Mouse (Mus musculus): Measurements from ENCODE around the gene Sephs2. TPM values are rescaled to one million over a fixed set of nuclear protein-coding genes. Genes with fewer than 3 reads are reported as not detected.

The Sephs2 gene
- polyA plus RNA-seq, 1 experiment from 2014 or later, result 180 TPM

DNA sequence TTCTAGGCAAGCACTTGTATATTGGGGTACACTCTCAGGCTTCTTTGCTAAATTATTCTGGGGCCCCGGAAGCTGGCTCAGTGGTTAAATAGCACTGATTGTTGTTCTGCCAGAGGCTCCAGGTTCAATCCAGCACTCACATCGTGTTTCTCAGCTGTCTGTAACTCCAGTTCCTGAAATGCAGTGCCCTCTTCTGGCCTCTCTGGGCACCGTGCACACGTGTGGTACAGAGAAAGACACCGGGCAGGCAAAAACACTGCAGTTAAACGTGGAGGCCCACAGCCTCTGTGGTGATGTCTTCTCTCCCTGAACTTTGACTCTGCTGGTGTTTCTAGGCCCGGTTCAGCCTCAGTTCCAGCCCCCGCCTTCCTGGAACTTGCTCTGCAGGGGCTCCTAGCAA lies 4.5 kb upstream of the Sephs2 start:
- no peak overlapping the region for H3K4me2 ChIP-seq (ENCODE audit: low read depth, low read length)
- WGBS (ENCODE audit: insufficient replicate concordance), result 8% methylated on average over 8 of the region's 8 CpGs
- H3K27me3 ChIP-seq (ENCODE audit: control insufficient read depth, insufficient read depth, low read depth, low read length), result no peaks in the 10 kb centered on the region
- H3K27ac ChIP-seq (ENCODE audit: low read length), result no peak overlapping the region
- H3K4me1 ChIP-seq (ENCODE audit: control insufficient read depth, low read depth, low read length), result peaks cover 20% of the 10 kb centered on the region
- ATAC-seq (ENCODE audit: low read depth), result no peak
- H3K9me3 ChIP-seq (replicated peaks; ENCODE audit: control insufficient read depth, low read length), result no peaks in the 10 kb centered on the region
- H3K4me3 ChIP-seq (ENCODE audit: low read depth, low read length), result no peak overlapping the region
- no peak overlapping the region for H3K9ac ChIP-seq (ENCODE audit: low read depth, low read length)
- no peaks in the 10 kb centered on the region for H3K36me3 ChIP-seq (ENCODE audit: control insufficient read depth, insufficient read depth)

DNA sequence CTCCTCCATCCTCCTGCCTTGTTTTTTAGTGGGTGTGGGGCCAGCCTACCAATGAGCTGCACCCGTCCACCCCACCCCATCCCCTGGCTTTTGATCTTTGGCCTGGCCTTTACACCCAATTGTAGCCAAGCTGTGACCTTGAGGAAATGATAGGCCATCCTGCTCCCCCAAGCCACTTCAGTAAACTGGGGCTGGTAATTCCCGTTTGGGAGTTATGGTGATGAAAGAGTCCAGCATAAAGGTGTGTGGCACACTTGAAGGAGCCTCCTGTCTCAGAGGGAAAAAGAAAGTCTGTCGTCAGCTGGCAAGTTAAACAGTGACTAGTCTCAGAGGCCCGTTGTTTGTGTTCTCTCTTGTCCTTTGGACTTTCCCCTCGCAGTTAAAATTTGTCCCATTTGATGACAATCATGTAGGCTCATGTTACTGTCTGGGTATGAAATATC lies 2.7 kb upstream of the Sephs2 start:
- Histone ChIP-seq H3K27ac (ENCODE audit: low read length) (peak overlapping the region; percentile 74), H3K36me3 (ENCODE audit: control insufficient read depth, insufficient read depth) (peaks cover 1% of the 10 kb centered on the region; the same call in 1 of the 2 replicates), H3K9me3 (replicated peaks; ENCODE audit: control insufficient read depth, low read length) (no peaks in the 10 kb centered on the region), H3K9ac (ENCODE audit: low read depth, low read length) (no peak overlapping the region), H3K27me3 (ENCODE audit: control insufficient read depth, insufficient read depth, low read depth, low read length) (no peaks in the 10 kb centered on the region), H3K4me1 (ENCODE audit: control insufficient read depth, low read depth, low read length) (peaks cover 30% of the 10 kb centered on the region), H3K4me2 (ENCODE audit: low read depth, low read length) (no peak overlapping the region), H3K4me3 (ENCODE audit: low read depth, low read length) (no peak overlapping the region)
- 54% methylated on average over 5 of the region's 5 CpGs for WGBS (ENCODE audit: insufficient replicate concordance)
- ATAC-seq (ENCODE audit: low read depth), result peak; percentile 53

GRCm38 (mm10) chr7:127273118-127273923 lies 534 bp downstream of the Sephs2 start:
- 11% methylated on average over 44 of the region's 50 CpGs for WGBS (ENCODE audit: insufficient replicate concordance)
- peaks cover 29% of the 10 kb centered on the region for H3K4me1 ChIP-seq (ENCODE audit: control insufficient read depth, low read depth, low read length)
- H3K9ac ChIP-seq (ENCODE audit: low read depth, low read length), result peak overlapping the region; percentile 93

DNA sequence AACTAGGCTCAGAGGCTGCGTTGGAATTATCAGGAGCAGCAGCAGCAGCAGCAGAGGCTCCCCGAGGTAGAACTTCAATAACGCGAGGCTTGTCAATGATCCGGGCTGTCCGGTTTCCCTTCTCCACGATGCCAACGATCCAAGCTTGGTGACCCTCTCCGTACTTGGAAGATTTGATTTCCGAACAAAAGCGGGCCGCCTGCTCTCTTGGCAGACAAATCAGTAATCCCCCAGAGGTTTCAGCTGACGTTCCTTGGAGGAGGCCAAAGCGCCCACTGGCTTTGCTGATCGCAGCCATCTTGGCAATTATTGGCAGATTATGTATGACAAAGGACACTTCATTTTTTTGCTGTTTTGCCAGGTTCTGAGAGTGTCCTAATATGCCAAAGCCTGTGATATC lies 1.3 kb downstream of the Sephs2 start:
- H3K4me2 ChIP-seq (ENCODE audit: low read depth, low read length), result peak overlapping the region; percentile 90
- WGBS (ENCODE audit: insufficient replicate concordance), result 90% methylated on average over 15 of the region's 15 CpGs
- no peak for ATAC-seq (ENCODE audit: low read depth)
- no peaks in the 10 kb centered on the region for H3K27me3 ChIP-seq (ENCODE audit: control insufficient read depth, insufficient read depth, low read depth, low read length)
- H3K4me3 ChIP-seq (ENCODE audit: low read depth, low read length), result peak overlapping the region; percentile 89
- no peaks in the 10 kb centered on the region; the same call in 1 of the 2 replicates for H3K9me3 ChIP-seq (replicated peaks; ENCODE audit: control insufficient read depth, low read length)
- peaks cover 4% of the 10 kb centered on the region for H3K36me3 ChIP-seq (ENCODE audit: control insufficient read depth, insufficient read depth)
- peaks cover 25% of the 10 kb centered on the region for H3K4me1 ChIP-seq (ENCODE audit: control insufficient read depth, low read depth, low read length)
- no peak overlapping the region for H3K27ac ChIP-seq (ENCODE audit: low read length)
- peak overlapping the region; percentile 10 for H3K9ac ChIP-seq (ENCODE audit: low read depth, low read length)

More at GRCm38 (mm10) chr7:127273118-127273923, 534 bp downstream of the Sephs2 start:
- H3K27ac ChIP-seq (ENCODE audit: low read length), result peak overlapping the region; percentile 91
- ATAC-seq (ENCODE audit: low read depth), result peak; percentile 23
- no peaks in the 10 kb centered on the region for H3K27me3 ChIP-seq (ENCODE audit: control insufficient read depth, insufficient read depth, low read depth, low read length)
- no peaks in the 10 kb centered on the region; the same call in 1 of the 2 replicates for H3K9me3 ChIP-seq (replicated peaks; ENCODE audit: control insufficient read depth, low read length)
- peak overlapping the region; percentile 90 for H3K4me2 ChIP-seq (ENCODE audit: low read depth, low read length)
- H3K4me3 ChIP-seq (ENCODE audit: low read depth, low read length), result peak overlapping the region; percentile 89
- peaks cover 4% of the 10 kb centered on the region for H3K36me3 ChIP-seq (ENCODE audit: control insufficient read depth, insufficient read depth)

- Histone ChIP-seq H3K27ac (ENCODE audit: low read length) (0 out of 2 replicates have a peak overlapping the region, but pooled peaks have one; percentile 39), H3K4me2 (ENCODE audit: low read depth, low read length) (peak overlapping the region; percentile 22), H3K36me3 (ENCODE audit: control insufficient read depth, insufficient read depth) (peaks cover 4% of the 10 kb centered on the region), H3K4me3 (ENCODE audit: low read depth, low read length) (peak overlapping the region; percentile 29), H3K9me3 (replicated peaks; ENCODE audit: control insufficient read depth, low read length) (no peaks in the 10 kb centered on the region; the same call in 1 of the 2 replicates), H3K4me1 (ENCODE audit: control insufficient read depth, low read depth, low read length) (peaks cover 25% of the 10 kb centered on the region), H3K27me3 (ENCODE audit: control insufficient read depth, insufficient read depth, low read depth, low read length) (no peaks in the 10 kb centered on the region), H3K9ac (ENCODE audit: low read depth, low read length) (no peak overlapping the region)
- ATAC-seq (ENCODE audit: low read depth), result no peak
- 85% methylated on average over 4 of the region's 4 CpGs for WGBS (ENCODE audit: insufficient replicate concordance)
Measured at GRCm38 (mm10) chr7:127271093-127271492, 2.8 kb downstream of the Sephs2 start.

DNA sequence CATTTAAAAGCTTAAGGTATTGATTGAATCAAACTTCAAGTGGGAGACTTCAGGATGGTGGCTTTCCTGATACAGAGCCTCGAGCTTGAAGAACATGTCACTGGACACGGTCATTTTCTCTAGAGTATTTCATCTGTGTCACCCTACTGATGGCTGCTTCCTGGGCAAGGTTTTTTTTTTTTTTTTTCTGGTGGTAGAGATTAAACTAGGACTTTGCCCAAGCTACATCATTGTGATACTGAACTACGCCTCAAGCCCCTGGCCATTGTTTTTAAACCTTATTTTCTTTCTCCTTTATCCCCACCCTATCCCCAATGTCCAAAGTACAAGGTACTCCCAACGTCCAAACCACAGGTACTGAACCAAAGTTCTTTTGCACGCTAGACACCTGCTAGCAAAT lies 3.2 kb downstream of the Sephs2 start:
- no peaks in the 10 kb centered on the region for H3K27me3 ChIP-seq (ENCODE audit: control insufficient read depth, insufficient read depth, low read depth, low read length)
- H3K4me3 ChIP-seq (ENCODE audit: low read depth, low read length), result peak overlapping the region; percentile 29
- peaks cover 4% of the 10 kb centered on the region for H3K36me3 ChIP-seq (ENCODE audit: control insufficient read depth, insufficient read depth)
- ATAC-seq (ENCODE audit: low read depth), result no peak
- H3K9ac ChIP-seq (ENCODE audit: low read depth, low read length), result no peak overlapping the region
- peaks cover 25% of the 10 kb centered on the region for H3K4me1 ChIP-seq (ENCODE audit: control insufficient read depth, low read depth, low read length)
- H3K4me2 ChIP-seq (ENCODE audit: low read depth, low read length), result peak overlapping the region; percentile 22
- peak overlapping the region; percentile 39; the same call in 1 of the 2 replicates for H3K27ac ChIP-seq (ENCODE audit: low read length)
- 50% methylated on average over 5 of the region's 5 CpGs for WGBS (ENCODE audit: insufficient replicate concordance)
- no peaks in the 10 kb centered on the region; the same call in 1 of the 2 replicates for H3K9me3 ChIP-seq (replicated peaks; ENCODE audit: control insufficient read depth, low read length)

DNA sequence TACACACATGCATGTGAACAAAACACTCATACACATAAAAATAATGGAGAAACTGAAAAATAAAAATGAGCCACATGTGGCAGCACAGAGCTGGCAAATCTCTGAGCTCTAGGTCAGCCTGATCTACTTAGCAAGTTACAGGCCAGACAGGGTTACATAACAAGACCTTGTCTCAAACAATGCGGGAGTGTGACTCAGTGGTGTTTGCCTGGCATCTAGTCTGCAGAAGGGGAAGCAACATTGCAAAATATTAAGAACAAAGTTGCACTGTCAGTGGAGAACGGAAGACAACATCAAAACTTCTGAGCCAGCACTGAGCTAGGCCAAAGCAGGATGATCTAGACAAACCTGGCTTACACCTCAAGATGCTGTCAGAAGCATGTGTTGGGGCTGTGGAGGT lies 3.6 kb downstream of the Sephs2 start:
- H3K4me1 ChIP-seq (ENCODE audit: control insufficient read depth, low read depth, low read length), result peaks cover 23% of the 10 kb centered on the region
- ATAC-seq (ENCODE audit: low read depth), result no peak
- H3K27ac ChIP-seq (ENCODE audit: low read length), result peak overlapping the region; percentile 39; the same call in 1 of the 2 replicates
- H3K27me3 ChIP-seq (ENCODE audit: control insufficient read depth, insufficient read depth, low read depth, low read length), result no peaks in the 10 kb centered on the region
- H3K4me2 ChIP-seq (ENCODE audit: low read depth, low read length), result peak overlapping the region; percentile 22; the same call in 1 of the 2 replicates
- H3K36me3 ChIP-seq (ENCODE audit: control insufficient read depth, insufficient read depth), result peaks cover 4% of the 10 kb centered on the region
- no peak overlapping the region for H3K4me3 ChIP-seq (ENCODE audit: low read depth, low read length)
- WGBS (ENCODE audit: insufficient replicate concordance), result 48% methylated on average over 2 of the region's 2 CpGs
- H3K9ac ChIP-seq (ENCODE audit: low read depth, low read length), result no peak overlapping the region
- no peaks in the 10 kb centered on the region; the same call in 1 of the 2 replicates for H3K9me3 ChIP-seq (replicated peaks; ENCODE audit: control insufficient read depth, low read length)

DNA sequence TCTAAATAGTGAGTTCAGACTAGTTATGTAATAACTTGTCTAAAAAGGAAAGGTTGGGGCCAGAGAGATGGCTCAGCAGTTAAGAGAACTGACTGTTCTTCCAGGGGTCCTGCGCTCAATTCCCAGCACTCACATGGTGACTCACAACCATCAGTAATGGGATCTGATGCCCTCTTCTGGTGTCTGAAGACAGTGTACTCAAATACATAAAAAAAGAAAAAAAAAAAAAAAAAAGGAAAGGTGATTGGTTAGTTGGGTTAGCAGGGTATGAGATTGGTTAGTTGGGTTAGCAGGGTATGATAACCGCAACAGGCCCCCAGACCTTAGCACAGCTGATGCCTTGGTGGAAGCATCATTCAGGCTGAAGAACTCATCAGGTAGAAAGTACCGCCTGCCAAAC lies 10.3 kb downstream of the Sephs2 start:
- WGBS (ENCODE audit: insufficient replicate concordance), result 93% methylated on average over 3 of the region's 3 CpGs
- no peak overlapping the region for H3K4me3 ChIP-seq (ENCODE audit: low read depth, low read length)
- no peaks in the 10 kb centered on the region; the same call in 1 of the 2 replicates for H3K9me3 ChIP-seq (replicated peaks; ENCODE audit: control insufficient read depth, low read length)
- H3K4me1 ChIP-seq (ENCODE audit: control insufficient read depth, low read depth, low read length), result peaks cover 33% of the 10 kb centered on the region
- H3K9ac ChIP-seq (ENCODE audit: low read depth, low read length), result no peak overlapping the region
- no peaks in the 10 kb centered on the region for H3K36me3 ChIP-seq (ENCODE audit: control insufficient read depth, insufficient read depth)
- no peak overlapping the region for H3K27ac ChIP-seq (ENCODE audit: low read length)
- H3K27me3 ChIP-seq (ENCODE audit: control insufficient read depth, insufficient read depth, low read depth, low read length), result no peaks in the 10 kb centered on the region
- ATAC-seq (ENCODE audit: low read depth), result no peak
- H3K4me2 ChIP-seq (ENCODE audit: low read depth, low read length), result no peak overlapping the region
